Comparison of ENCODE assay signal across 8 mouse cellular contexts in the genomic region with DNA sequence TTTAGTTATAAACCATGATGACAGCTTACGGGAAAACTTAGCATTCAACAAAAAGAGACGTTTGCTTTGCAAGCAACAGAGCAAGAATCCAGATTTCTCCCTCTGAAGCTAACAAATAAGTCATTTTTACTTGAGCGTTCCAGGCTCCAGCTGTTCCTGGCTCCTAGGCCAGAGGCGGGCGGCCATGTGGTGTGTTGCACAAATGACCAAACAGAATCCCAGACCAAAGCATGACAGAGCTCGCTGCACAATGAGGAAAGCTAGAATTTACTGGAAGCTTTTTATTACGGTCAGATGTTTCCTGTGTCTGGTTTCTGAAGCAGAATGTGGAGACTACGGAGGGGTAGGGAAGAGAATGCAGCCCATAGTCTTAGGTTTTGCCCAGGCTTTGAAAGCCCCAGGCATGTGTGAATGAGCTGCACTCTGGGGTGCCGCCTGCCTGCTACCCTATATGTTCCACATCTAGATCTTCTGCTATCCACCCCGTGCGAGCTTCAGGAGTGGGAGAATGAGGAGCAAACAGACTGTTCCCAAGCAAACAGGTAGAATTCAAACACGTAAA.
DNase-seq lines count a peak whose midpoint lies in the region; ATAC-seq lines count a peak whose summit lies in the region.

No protein-coding gene starts in this region.

- H3K9ac ChIP-seq in forebrain, embryonic 13.5 days, result no peak overlapping the region
- no peak overlapping the region for H3K9ac ChIP-seq in forebrain, embryonic 16.5 days (replicated peaks; ENCODE audit: low read depth, low read length)
- no peak overlapping the region for H3K9ac ChIP-seq in limb, embryonic 15.5 days

- 68% methylated on average over 12 of the region's 12 CpGs for WGBS in forebrain, embryonic 13.5 days
- 62% methylated on average over 12 of the region's 12 CpGs for WGBS in forebrain, embryonic 16.5 days
- WGBS in limb, embryonic 15.5 days, result 22% methylated on average over 12 of the region's 12 CpGs

- no peak overlapping the region for H3K4me2 ChIP-seq in forebrain, embryonic 13.5 days
- no peak overlapping the region for H3K4me2 ChIP-seq in forebrain, embryonic 16.5 days (ENCODE audit: low read length)
- H3K4me2 ChIP-seq in limb, embryonic 15.5 days, result no peak overlapping the region

- no peak overlapping the region for H3K4me3 ChIP-seq in forebrain, embryonic 13.5 days
- H3K4me3 ChIP-seq in forebrain, embryonic 16.5 days (replicated peaks; ENCODE audit: low read length), result no peak overlapping the region
- no peak overlapping the region for H3K4me3 ChIP-seq in limb, embryonic 15.5 days

- intact Hi-C loops in heart, postnatal 10 days (cut with DNase I), result no loop called here

- H3K27me3 ChIP-seq in forebrain, embryonic 13.5 days, result no peaks in the 10 kb centered on the region
- no peaks in the 10 kb centered on the region for H3K27me3 ChIP-seq in forebrain, embryonic 16.5 days (replicated peaks; ENCODE audit: control insufficient read depth, insufficient read depth, low read length)
- H3K27me3 ChIP-seq in limb, embryonic 15.5 days, result no peaks in the 10 kb centered on the region

- H3K27ac ChIP-seq in forebrain, embryonic 13.5 days, result 0 out of 2 replicates have a peak overlapping the region, but pooled peaks have one; percentile 6
- no peak overlapping the region for H3K27ac ChIP-seq in forebrain, embryonic 16.5 days (ENCODE audit: low read length)
- peak overlapping the region; percentile 74 for H3K27ac ChIP-seq in limb, embryonic 15.5 days

- DNase-seq in brain, adult 2 months (ENCODE audit: low read depth, low spot score), result peak; percentile 79
- peak; percentile 70 to 73 for DNase-seq in heart, postnatal 10 days
- no peak for DNase-seq in frontal cortex, adult 2 months (ENCODE audit: extremely low spot score in 1 of 2, low spot score in 1 of 2)
- DNase-seq in B cell, adult 2 months, result no peak
- DNase-seq in adrenal gland, adult 2 months, result no peak

- H3K36me3 ChIP-seq in forebrain, embryonic 13.5 days (ENCODE audit: poor library complexity, severe bottlenecking), result no peaks in the 10 kb centered on the region
- H3K36me3 ChIP-seq in forebrain, embryonic 16.5 days (ENCODE audit: control insufficient read depth, insufficient read depth), result no peaks in the 10 kb centered on the region
- H3K36me3 ChIP-seq in limb, embryonic 15.5 days, result no peaks in the 10 kb centered on the region

- H3K9me3 ChIP-seq in forebrain, embryonic 13.5 days (replicated peaks), result no peaks in the 10 kb centered on the region
- H3K9me3 ChIP-seq in forebrain, embryonic 16.5 days (ENCODE audit: control insufficient read depth, low read length), result no peaks in the 10 kb centered on the region
- no peaks in the 10 kb centered on the region for H3K9me3 ChIP-seq in limb, embryonic 15.5 days

- ATAC-seq in forebrain, embryonic 13.5 days, result no peak
- no peak for ATAC-seq in forebrain, embryonic 16.5 days
- no peak for ATAC-seq in limb, embryonic 15.5 days (ENCODE audit: insufficient number of reproducible peaks, low FRiP score, low TSS enrichment, low read depth)

- H3K4me1 ChIP-seq in forebrain, embryonic 13.5 days, result 0 out of 2 replicates have a peak, but pooled peaks cover 5% of the 10 kb centered on the region
- H3K4me1 ChIP-seq in forebrain, embryonic 16.5 days (replicated peaks; ENCODE audit: control insufficient read depth, insufficient read depth, low read length), result 0 out of 2 replicates have a peak, but pooled peaks cover 2% of the 10 kb centered on the region
- peaks cover 57% of the 10 kb centered on the region for H3K4me1 ChIP-seq in limb, embryonic 15.5 days

Comparison
In these comparisons a context has a peak if more than half of its experiments do, and no peak if none do; other contexts are left out.
1. DNase-seq: peak in brain, adult 2 months (single experiment) and heart, postnatal 10 days (2 of 2); none in frontal cortex, adult 2 months (0 of 2), B cell, adult 2 months (0 of 2) and adrenal gland, adult 2 months (single experiment).